Mouse (Mus musculus) C2C12 (cell line): ENCODE measurements around the gene Cetn3.

ENCODE experiments used
- CEBPB ChIP-seq: IDR thresholded peaks from one replicate; pipeline ENCODE4 v1.6.1; 2011; ENCODE audit warnings: low read depth, mild to moderate bottlenecking, control low read depth, moderate library complexity
- CTCF ChIP-seq: IDR thresholded peaks from one replicate; pipeline ENCODE4 v1.5.1; 2011; ENCODE audit not compliant: control insufficient read depth, insufficient read depth, insufficient read length
- FOSL1 ChIP-seq: IDR thresholded peaks from one replicate; pipeline ENCODE4 v1.8.0; 2011; ENCODE audit warnings: mild to moderate bottlenecking, low read length; ENCODE audit not compliant: poor library complexity, insufficient read depth, severe bottlenecking
- MAX ChIP-seq: IDR thresholded peaks from one replicate; pipeline ENCODE4 v1.6.1; 2011; ENCODE audit warnings: mild to moderate bottlenecking, control low read depth
- MYOD1 ChIP-seq: IDR thresholded peaks from one replicate; pipeline ENCODE4 v1.6.1; 2011; ENCODE audit warnings: low read depth; ENCODE audit not compliant: control insufficient read depth, insufficient read length
- MYOG ChIP-seq: IDR thresholded peaks from one replicate; pipeline ENCODE4 v1.6.1; 2011; ENCODE audit not compliant: control insufficient read depth, insufficient read length; ENCODE audit errors: extremely low read depth
- USF1 ChIP-seq: IDR thresholded peaks from one replicate; pipeline ENCODE4 v1.6.1; 2011; ENCODE audit warnings: low read depth, mild to moderate bottlenecking, control low read depth, moderate library complexity

DNA sequence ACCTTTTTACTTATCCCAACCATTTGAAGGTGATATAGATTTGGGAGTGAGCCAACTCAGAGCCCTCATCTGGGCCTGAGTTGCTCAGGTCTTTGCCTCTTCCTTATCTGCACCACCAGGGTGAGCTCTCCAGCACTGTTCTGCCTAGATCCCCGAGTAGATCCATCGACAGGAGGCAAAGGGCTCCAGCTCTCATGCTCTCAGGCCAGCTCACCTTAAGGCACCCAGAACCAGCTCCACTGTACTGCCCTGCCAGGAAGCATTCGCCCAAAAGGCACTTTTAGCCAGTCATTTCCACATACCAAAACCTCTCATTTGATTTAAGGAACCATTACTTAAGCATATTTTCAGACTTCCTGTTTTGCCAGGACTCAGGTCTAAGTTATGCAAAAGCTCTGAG lies 42.0 kb upstream of the Cetn3 start:
- TF ChIP-seq CTCF: no peak
- TF ChIP-seq MYOD1: no peak
- TF ChIP-seq USF1: no peak
- TF ChIP-seq MYOG: no peak
- TF ChIP-seq MAX: no peak
- TF ChIP-seq FOSL1: no peak
- TF ChIP-seq CEBPB: no peak
